Mouse (Mus musculus): ENCODE measurements around the gene Fkbp8.

Gene Fkbp8

DNA sequence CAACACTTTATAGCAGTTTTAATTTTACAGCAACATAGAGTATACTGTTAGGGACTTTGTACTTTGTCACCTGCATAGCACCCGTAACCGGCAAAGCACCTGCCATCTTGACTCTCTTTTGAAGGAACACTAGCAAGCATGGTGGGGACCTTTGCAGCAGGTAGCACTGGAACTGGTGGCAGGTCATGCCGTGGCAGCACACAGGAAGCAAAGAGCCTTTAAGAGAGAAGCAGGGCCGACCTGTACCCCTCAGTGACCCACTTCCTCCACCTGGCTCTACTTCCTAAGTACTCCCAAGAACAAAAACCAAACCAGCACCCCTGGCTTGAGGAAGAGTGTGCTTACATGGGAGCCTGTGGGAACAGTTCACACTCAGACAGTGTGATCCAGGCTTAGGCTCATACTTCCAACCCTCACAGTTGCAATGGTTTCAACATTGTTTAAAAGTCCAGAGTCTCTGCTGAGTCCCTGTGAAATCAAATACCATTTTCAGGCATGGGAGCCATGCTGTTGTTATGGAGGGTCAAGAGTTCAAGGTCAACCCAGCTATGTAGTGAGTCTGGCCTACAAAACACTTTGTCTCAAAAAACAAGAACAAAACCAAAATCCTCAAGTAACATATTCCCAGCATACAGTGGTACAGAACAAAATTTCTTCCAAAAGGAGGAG is 27.7 kb downstream of the Fkbp8 start:
- no peak for DNase-seq (ENCODE audit: low spot score in 2 of 2)

- no peak for DNase-seq (ENCODE audit: low spot score in 2 of 2)
These were observed 30.8 kb downstream of the Fkbp8 start for GRCm38 (mm10) chr8:70558334-70558733.

- no peak for DNase-seq (ENCODE audit: low spot score in 2 of 2)
These were observed 31.5 kb downstream of the Fkbp8 start for GRCm38 (mm10) chr8:70558983-70559382.

GRCm38 (mm10) chr8:70560096-70560495 is 32.6 kb downstream of the Fkbp8 start:
- peak; percentile 77 to 79 for DNase-seq (ENCODE audit: low spot score in 2 of 2)

DNA sequence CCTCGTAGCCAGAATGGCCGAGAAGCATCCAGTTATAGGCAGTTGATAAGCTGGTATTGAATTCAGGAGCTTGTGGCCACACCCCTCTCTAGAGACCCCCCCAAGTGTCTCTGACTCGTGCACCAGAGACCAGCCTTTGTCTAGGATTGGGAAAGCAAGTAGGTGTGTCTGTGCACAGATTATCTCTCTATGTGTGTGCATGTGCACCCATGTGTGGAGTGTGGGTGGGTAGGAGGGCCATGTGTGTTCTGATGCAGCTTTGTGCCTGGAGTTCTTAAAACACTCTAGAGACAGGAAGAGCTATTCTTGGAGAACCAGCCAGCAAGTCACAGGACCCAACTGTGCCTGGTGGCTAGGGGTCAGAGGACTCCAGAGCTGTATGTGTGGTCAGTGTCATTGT is 33.0 kb downstream of the Fkbp8 start:
- DNase-seq (ENCODE audit: low spot score in 2 of 2), result peak in 1 of 2 experiments; percentile 40

- DNase-seq (ENCODE audit: low spot score in 2 of 2), result peak; percentile 34 to 50
These were observed 33.8 kb downstream of the Fkbp8 start for GRCm38 (mm10) chr8:70561357-70561756.

DNA sequence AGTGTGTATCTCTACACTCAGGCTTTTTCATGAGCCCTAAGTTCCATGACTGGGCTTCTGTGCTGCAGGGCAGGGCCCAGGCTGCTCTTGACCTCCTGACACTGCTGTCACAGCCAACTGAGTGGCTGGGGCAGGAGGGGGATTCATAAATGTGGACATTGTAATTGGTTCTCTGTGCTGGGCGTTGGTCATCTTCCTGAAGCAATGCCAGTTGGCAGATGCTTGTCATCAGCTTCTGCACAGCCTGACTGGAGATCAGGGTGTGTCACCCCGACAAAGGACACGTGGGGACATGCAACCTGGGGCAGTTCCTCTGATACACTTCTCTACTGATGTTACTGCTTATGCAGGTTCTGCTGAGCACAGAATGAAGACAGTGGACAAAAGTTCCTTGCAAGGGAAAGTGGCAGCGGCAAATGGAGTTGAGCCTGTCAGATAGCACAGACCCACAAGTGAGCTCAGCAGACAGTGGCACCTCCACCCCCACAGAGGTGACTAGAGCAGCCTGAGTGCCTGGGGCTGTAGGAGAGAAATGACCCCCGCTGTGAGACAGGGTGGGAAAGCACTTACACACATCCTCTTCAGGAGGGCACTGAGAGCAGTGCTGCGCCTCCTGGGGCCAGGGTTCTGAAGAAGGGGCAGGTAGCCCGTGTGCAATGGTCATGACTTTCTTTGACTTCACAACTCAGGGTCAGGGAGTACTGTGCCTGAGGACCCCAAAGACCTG is 34.4 kb downstream of the Fkbp8 start:
- peak; percentile 86 to 89 for DNase-seq (ENCODE audit: low spot score in 2 of 2)

DNA sequence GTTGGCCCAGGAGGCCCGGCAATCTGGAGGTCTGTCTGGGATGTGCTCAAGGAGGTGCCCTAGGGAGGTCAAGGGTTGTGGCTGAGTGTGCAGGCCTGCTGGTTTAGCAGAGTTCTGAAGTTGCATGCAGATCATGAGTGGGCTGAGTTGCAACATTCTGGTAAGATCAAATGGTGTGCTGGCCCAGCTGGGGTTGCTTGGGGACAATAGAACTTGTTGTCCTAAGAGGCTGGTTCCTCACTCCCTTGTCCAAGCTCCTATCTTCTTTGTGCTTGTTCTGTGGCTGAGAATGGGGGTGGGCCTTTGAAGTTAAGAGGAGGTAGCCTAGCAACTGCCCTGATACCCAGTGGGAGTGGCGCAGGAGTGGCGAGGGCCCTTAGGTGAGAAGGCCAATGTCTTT is 35.3 kb downstream of the Fkbp8 start:
- peak; percentile 57 to 61 for DNase-seq (ENCODE audit: low spot score in 2 of 2)

GRCm38 (mm10) chr8:70563763-70564387 is 36.4 kb downstream of the Fkbp8 start:
- DNase-seq (ENCODE audit: low spot score in 2 of 2), result no peak

GRCm38 (mm10) chr8:70564696-70565235 is 37.2 kb downstream of the Fkbp8 start:
- DNase-seq (ENCODE audit: low spot score in 2 of 2), result no peak

- peak in 1 of 2 experiments; percentile 56 for DNase-seq (ENCODE audit: low spot score in 2 of 2)
These were observed 38.0 kb downstream of the Fkbp8 start for GRCm38 (mm10) chr8:70565561-70565960.

- DNase-seq (ENCODE audit: low spot score in 2 of 2), result no peak
These were observed 42.8 kb downstream of the Fkbp8 start for GRCm38 (mm10) chr8:70570360-70570759.

GRCm38 (mm10) chr8:70570990-70571389 is 43.5 kb downstream of the Fkbp8 start:
- DNase-seq (ENCODE audit: low spot score in 2 of 2), result peak; percentile 77 to 78

DNA sequence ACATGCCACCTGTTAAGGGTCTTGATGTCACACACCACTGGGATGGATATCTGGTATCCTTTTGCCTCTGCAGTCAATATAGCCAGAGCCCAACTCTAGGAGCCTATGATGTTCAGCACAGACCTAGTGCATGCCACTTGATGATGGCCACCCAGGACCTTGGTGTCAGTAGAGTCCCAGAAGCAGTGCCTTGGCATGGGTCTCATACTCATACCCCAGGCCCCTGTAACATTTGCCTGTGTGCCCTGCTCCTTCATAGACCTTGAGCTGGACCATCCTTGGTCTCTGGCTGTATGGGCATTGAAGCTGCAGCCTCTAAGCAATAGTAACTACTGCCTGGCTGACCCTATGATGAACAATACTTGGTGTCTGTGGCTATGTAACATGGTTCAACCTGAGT is 46.8 kb downstream of the Fkbp8 start:
- no peak for DNase-seq (ENCODE audit: low spot score in 2 of 2)

DNA sequence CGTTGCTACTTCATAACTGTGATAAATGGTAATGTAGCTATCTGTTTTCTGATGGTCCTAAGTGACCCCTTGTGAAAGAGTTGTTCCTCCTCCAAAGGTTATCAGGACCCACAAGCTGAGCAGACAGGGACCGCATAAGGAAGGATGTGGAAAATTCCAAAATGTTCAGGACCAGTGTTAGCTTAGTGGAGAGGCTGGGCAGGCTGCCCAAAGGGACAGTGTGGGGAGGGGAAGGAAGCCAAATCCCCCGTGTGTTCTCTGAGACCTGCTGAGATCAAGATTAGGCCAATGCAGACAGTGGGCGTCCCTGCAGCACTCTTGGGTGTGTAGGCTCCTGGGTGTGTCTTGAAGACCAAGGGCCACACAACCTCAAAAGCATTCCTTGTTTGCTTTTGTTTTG is 47.4 kb downstream of the Fkbp8 start:
- DNase-seq (ENCODE audit: low spot score in 2 of 2), result peak; percentile 67 to 80

- DNase-seq (ENCODE audit: low spot score in 2 of 2), result no peak
These were observed 49.7 kb downstream of the Fkbp8 start for GRCm38 (mm10) chr8:70577207-70577606.

DNA sequence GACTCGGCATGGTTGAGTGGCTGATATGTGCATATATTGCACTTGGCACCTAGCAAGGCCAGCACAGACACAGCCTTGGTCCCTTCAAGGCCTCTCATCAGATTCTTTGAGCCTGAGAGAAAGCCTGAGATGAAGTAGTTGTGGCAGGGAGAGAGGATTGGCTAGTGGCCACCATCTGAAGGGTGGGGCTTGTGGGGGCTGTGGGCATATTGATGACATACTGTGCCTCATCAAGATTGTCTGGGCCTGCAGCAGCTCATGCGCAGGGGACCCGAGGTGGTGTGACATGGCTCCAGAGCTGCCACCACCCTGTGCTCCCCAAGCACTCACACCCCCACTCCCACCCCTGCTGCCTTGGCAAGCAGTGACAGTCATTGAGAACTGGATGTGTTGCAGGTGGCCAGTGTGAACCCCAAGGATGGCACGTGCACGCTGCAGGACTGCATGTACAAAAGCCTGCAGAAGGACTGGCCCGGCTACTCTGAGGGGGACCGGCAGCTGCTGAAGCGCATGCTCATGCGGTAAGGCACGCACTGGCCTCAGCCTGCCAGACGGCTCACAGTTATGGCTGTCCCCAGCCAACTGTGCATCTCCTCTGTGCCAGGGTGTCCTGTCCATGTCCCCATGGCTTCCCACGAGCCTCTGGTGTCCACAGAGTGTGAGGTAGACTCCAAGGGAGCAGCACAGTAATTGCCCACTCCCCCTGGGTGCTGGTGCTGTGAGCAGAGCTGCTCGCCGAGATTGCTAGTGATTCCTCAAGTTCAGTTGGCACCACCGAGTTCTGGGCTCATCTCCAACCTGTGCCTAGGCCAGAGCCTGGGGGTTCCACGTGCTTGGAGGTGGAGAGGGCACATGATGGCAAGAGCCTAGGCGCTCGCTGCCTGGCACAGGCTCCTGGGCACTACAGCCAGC is 56.2 kb downstream of the Fkbp8 start:
- DNase-seq (ENCODE audit: low spot score in 2 of 2), result peak in 1 of 2 experiments; percentile 68

DNA sequence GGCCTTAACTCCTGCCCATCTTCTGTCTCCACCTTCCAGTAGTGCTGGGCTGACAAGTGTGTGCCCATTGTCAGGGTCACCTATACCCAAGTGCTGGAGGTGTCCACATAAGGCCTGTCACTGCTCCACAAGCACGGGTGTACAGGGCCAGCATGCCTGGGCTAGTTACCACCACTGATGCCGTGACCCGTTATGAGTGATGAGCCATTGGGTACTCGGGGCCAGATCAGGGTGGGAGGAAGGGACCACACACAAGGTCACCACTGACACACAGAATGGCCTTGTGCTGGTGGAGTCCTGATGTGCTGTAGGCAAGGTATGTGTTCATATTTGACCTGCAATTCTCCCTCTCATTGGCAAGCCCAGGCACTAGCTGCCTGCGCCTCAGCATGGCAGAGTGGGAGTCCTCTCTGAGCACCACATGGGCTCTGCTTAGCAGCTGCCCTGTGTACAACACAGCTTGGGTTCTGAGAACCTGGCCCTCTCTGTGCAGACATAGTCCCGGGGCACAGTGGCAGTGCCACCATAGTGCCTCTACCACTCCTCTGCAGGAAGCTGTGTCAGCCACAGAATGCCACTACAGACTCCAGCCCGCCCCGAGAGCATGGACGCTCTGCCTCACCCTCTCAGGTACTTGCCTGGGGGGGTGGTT is 57.2 kb downstream of the Fkbp8 start:
- no peak for DNase-seq (ENCODE audit: low spot score in 2 of 2)
